Mouse (Mus musculus) C2C12 (cell line): ENCODE results near the gene Cd24a. TPM values are rescaled to one million over a fixed set of nuclear protein-coding genes. Genes with fewer than 3 reads are reported as not detected.

Source experiments
- H3K27me3 ChIP-seq: one replicate; pipeline ENCODE4 v1.6.1; 2011; ENCODE audit not compliant: control insufficient read depth, insufficient read depth, insufficient read length
- H3K36me3 ChIP-seq: one replicate; pipeline ENCODE4 v1.6.1; 2011; ENCODE audit not compliant: control insufficient read depth, insufficient read depth
- H3K4me3 ChIP-seq: one replicate; pipeline ENCODE4 v1.5.1; 2011; ENCODE audit warnings: mild to moderate bottlenecking, control low read depth; ENCODE audit not compliant: poor library complexity, insufficient read depth, severe bottlenecking
- H3K79me2 ChIP-seq: one replicate; pipeline ENCODE4 v1.6.1; 2011; ENCODE audit not compliant: control insufficient read depth, insufficient read depth
- H3K79me3 ChIP-seq: one replicate; pipeline ENCODE4 v1.6.1; 2011; ENCODE audit warnings: low read depth, control low read depth
- H3ac ChIP-seq: one replicate; pipeline ENCODE3; 2011; ENCODE audit warnings: low read depth; ENCODE audit not compliant: control insufficient read depth, insufficient read length
- CEBPB ChIP-seq: IDR thresholded peaks from one replicate; pipeline ENCODE4 v1.6.1; 2011; ENCODE audit warnings: low read depth, mild to moderate bottlenecking, control low read depth, moderate library complexity
- CTCF ChIP-seq: IDR thresholded peaks from one replicate; pipeline ENCODE4 v1.5.1; 2011; ENCODE audit not compliant: control insufficient read depth, insufficient read depth, insufficient read length
- FOSL1 ChIP-seq: IDR thresholded peaks from one replicate; pipeline ENCODE4 v1.8.0; 2011; ENCODE audit warnings: mild to moderate bottlenecking, low read length; ENCODE audit not compliant: poor library complexity, insufficient read depth, severe bottlenecking
- MAX ChIP-seq: IDR thresholded peaks from one replicate; pipeline ENCODE4 v1.6.1; 2011; ENCODE audit warnings: mild to moderate bottlenecking, control low read depth
- MYOD1 ChIP-seq: IDR thresholded peaks from one replicate; pipeline ENCODE4 v1.6.1; 2011; ENCODE audit warnings: low read depth; ENCODE audit not compliant: control insufficient read depth, insufficient read length
- MYOG ChIP-seq: IDR thresholded peaks from one replicate; pipeline ENCODE4 v1.6.1; 2011; ENCODE audit not compliant: control insufficient read depth, insufficient read length; ENCODE audit errors: extremely low read depth
- USF1 ChIP-seq: IDR thresholded peaks from one replicate; pipeline ENCODE4 v1.6.1; 2011; ENCODE audit warnings: low read depth, mild to moderate bottlenecking, control low read depth, moderate library complexity
- polyA plus RNA-seq: library from polyadenylated mRNA; unstranded; fragments of >200 nt; fragmentation: generic; extraction: Trizol; gene quantifications from one replicate; pipeline ENCODE4 v1.2.1, GENCODE M21; 2012; ENCODE audit warnings: missing spikeins

The Cd24a gene
- polyA plus RNA-seq, 1 experiment = 83.6 TPM

DNA sequence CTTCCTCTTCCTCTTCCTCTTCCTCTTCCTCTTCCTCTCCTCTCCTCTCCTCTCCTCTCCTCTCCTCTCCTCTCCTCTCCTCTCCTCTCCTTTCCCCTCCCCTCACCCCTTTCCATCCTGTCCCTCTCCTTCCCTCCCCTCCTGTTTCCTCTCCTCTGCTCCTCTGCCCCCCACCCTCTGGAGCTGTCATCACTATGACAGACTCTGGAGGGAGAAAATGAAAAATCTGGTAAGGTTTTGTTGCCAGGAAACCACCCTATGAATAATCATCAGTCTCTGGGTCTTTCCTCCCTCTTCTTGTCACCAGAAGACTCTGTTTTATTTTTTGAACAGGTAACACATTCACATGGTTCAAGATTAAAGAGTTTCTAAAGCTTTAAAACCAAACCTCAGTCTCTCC is 53.0 kb downstream of the Cd24a start:
- no peaks in the 10 kb centered on the region for H3K36me3 ChIP-seq
- H3ac ChIP-seq = no peak overlapping the region
- no peaks in the 10 kb centered on the region for H3K79me2 ChIP-seq
- H3K79me3 ChIP-seq = no peaks in the 10 kb centered on the region
- H3K4me3 ChIP-seq = no peak overlapping the region
- no peaks in the 10 kb centered on the region for H3K27me3 ChIP-seq
- TF ChIP-seq MYOG (no peak), MAX (no peak), FOSL1 (no peak), MYOD1 (no peak), CEBPB (no peak), CTCF (no peak)

DNA sequence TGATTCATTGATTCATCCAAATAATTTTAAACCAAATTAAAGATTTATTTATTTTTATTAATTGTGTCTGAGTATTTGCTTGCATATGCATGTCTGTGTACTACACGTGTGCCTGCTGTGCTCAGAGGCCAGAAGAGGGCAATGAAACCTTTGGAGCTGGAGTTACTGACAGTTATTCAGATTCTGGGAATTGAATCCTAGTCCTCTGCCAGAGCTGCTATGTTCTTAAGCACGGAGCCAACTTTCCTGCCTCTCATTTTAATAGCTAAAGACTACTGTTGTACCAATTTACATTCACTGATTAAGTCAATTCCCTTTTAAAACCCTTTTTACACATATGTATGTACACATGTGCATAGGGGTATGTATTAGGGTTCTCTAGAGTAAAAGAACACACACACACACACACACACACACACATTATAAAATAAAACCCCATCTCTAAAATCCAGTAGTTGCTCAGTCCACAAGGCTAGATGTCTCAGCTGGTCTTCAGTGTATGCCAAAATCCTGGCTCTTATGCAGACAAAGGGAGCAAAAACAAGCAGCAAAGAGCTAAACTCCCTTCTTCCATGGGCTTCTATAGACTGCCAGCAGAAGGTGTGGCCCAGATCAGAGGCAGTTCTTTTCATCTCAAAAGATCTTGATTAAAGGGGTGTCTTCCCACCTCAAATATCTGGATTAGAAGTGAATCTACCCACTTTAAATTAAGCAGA is 53.7 kb downstream of the Cd24a start:
- H3K79me2 ChIP-seq = no peaks in the 10 kb centered on the region
- no peak for TF ChIP-seq CTCF
- TF ChIP-seq MYOG = no peak
- TF ChIP-seq USF1 = no peak
- no peak for TF ChIP-seq MYOD1
- TF ChIP-seq FOSL1 = no peak
- TF ChIP-seq CEBPB = no peak
- no peak for TF ChIP-seq MAX

DNA sequence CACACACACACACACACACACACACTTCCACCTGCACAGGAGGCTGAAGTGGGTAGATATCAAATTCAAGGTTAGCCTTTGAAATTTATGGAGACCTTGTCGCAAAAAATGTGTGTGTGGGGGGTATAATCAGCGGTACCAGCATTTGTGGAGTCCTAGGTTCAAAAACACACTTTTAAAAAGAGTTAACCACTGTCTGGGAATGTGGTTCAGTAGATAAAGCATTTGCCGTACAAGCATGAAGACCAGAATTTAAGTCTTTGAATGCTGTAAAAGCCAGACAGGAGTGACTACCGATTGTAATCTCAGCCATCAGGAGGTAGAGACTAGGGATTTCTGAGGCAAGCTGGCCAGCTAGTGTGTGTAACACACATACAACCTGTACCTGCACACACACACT is 55.0 kb downstream of the Cd24a start:
- no peaks in the 10 kb centered on the region for H3K79me2 ChIP-seq
- no peaks in the 10 kb centered on the region for H3K36me3 ChIP-seq
- H3K79me3 ChIP-seq = no peaks in the 10 kb centered on the region
- no peak overlapping the region for H3K4me3 ChIP-seq
- no peaks in the 10 kb centered on the region for H3K27me3 ChIP-seq
- TF ChIP-seq CTCF = no peak
- no peak for TF ChIP-seq USF1
- TF ChIP-seq MYOD1 = no peak
- no peak for TF ChIP-seq MAX
- TF ChIP-seq MYOG = no peak
- TF ChIP-seq FOSL1 = no peak
- TF ChIP-seq CEBPB = no peak
- H3ac ChIP-seq = no peak overlapping the region

More for the DNA sequence above, 53.7 kb downstream of the Cd24a start:
- no peak overlapping the region for H3ac ChIP-seq
- no peaks in the 10 kb centered on the region for H3K36me3 ChIP-seq
- no peaks in the 10 kb centered on the region for H3K79me3 ChIP-seq
- no peak overlapping the region for H3K4me3 ChIP-seq
- no peaks in the 10 kb centered on the region for H3K27me3 ChIP-seq

Other genes starting within 250 kb of the Cd24a start
- gene Bend3, start 99.5 kb upstream of the Cd24a start, polyA plus RNA-seq = 7.0 TPM
- 6.4 TPM for gene Gm9803, start 54.2 kb upstream of the Cd24a start, polyA plus RNA-seq
- gene 1700021F05Rik, start 37.3 kb upstream of the Cd24a start, polyA plus RNA-seq = 28.2 TPM